Mouse (Mus musculus): ENCODE results near the gene Esam. TPM values are rescaled to one million over a fixed set of nuclear protein-coding genes. Genes with fewer than 3 reads are reported as not detected.

The Esam gene
- polyA plus RNA-seq, 1 experiment from 2014 or later, result 83.1 TPM

DNA sequence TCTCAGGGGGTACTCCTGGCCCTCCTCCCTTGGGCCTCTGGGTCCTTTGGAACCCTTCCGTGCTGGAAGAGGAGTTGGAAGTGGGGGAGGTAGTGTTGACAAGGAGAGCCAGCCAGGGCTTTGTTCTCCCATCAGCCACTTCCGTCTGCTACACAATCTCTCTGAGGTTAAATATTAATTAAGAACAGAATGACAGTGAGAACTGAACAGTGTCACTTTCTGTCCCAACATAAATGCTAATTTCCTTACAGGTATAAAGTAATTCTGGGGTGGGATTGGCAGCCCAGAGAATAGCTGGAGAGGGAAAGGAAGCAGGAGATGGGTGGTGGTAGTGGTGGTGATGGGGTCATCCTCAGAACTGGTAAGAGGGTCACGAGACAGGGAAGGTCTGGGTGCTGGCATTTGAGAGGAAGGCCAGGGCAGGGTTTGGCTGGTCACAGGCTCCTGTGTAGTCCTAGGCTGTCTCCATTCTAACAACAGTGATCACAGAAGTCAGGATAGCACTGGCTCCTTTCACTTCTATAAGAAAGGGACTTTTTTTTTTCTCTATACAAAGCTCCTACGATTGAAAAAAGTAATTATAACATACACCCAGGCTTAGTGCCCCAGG is 40.8 kb downstream of the Esam start:
- ATAC-seq, result no peak
- POLR2A ChIA-PET, result no interaction called here
- CTCF ChIA-PET, result interaction anchor here (1.1 kb wide), 1 partner anchor 13 kb away, joined by 3 read pairs; the partner anchor contains the start of gene Siae
- H3K27me3 ChIP-seq, result peaks cover 57% of the 10 kb centered on the region
- no peak for DNase-seq (ENCODE audit: low read depth, low spot score)
- TF ChIP-seq CTCF (IDR thresholded peaks at IDR 0.05), result no peak
- in situ Hi-C loops (cut with MboI; ENCODE audit: low pct_unique_long_range_greater_than_20kb), result no loop called here

DNA sequence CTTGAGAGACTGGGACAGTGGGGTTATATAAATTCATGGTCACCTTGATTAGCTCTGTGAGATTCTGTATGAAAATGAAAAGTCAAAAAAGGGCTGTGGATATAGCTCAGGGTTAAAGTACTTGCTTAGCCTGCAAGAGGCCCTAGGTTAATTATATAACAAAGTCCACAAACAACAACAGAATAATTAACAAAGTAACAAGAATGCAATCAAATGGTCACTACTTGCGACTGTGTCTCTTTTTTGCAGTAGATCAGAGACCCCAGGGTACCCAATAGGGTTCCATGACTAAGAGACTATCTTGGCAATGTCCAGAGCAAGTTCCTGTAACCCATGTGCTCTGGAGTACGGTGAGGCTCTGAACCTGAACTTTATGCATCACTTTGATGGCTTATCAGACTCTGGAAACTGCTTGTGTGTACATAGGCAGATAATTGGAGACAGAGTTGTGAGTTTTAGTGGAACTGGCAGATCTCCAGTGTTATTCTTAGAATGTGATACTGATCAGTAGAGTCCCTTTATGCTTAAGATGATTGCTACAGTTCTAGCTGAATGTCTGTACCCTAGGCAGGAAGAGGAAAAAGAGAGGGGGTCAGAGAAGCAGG is 41.5 kb downstream of the Esam start:
- CTCF ChIA-PET, result interaction anchor here (1.1 kb wide), 2 partner anchors 13 to 28 kb away, joined by 3 read pairs; partner anchors contain the start of gene Siae
- DNase-seq (ENCODE audit: low read depth, low spot score), result no peak
- in situ Hi-C loops (cut with MboI; ENCODE audit: low pct_unique_long_range_greater_than_20kb), result no loop called here
- H3K27me3 ChIP-seq, result peaks cover 57% of the 10 kb centered on the region
- no peak for TF ChIP-seq CTCF (IDR thresholded peaks at IDR 0.05)
- no peak for ATAC-seq
- POLR2A ChIA-PET, result interaction anchor here (0.9 kb wide), 1 partner anchor 18 kb away, joined by 4 read pairs; no protein-coding TSS in a partner anchor

DNA sequence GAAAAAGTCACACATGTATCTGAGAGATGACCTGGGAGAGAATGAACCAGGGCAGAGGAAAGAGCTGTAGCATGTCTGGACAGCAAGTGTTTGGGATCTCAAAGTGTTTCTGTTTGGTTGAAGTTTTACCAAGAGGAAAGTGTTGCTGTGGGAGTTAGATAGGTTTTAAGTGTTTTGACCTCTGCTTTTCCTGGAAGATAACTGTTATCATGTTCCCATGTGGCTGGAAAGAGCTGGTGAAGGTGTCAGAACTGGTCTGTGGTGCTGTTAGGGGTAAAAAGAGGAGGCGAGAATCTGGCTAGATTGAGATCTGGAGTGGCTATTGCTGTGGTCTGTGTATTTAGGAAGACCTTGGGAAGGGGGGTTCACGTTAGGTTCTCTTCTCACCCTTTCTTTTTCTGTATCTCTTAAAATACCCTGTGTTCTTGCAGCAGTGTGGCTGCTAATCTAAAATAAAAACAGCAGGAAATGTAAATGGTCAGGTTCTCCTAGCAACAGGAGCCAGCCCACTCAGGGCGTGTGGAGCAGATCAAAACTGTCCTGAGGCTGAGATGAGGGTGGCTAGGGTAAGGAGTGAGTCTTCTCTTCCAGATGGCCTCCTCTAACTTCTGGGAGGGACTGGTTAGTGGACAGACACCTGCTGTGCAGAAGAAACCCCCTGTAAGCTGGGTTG is 44.5 kb downstream of the Esam start:
- ChIA-PET CTCF (no interaction called here), POLR2A (no interaction called here)
- no peak for TF ChIP-seq CTCF (IDR thresholded peaks at IDR 0.05)
- DNase-seq (ENCODE audit: low read depth, low spot score) (no peak), ATAC-seq (no peak)
- in situ Hi-C loops (cut with MboI; ENCODE audit: low pct_unique_long_range_greater_than_20kb), result no loop called here
- peaks cover 65% of the 10 kb centered on the region for H3K27me3 ChIP-seq

DNA sequence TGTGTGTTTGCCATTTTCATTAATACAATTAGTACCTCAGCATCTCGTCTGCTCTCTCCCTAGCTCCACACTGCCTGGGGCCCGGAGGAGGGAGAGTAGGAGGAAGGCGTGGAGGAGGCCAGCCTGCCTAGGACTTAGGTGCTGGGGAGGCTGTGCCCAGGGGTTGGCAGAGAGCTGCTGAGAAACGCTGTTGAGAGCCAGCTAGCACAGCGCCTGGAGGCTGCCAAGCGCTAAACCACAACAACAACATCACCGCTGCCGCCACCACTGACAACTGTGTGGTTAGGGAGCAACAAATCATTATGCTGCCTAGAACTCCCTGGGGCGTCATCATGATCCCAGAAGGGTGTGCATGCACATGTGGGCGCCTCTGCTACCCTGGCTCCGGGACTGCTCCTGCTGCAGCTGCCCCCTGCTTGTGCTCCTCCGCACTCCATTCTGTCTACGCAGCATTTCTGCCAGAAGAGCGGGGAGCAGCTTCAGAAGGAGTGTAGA is 48.6 kb downstream of the Esam start:
- ATAC-seq (peak; percentile 95), DNase-seq (ENCODE audit: low read depth, low spot score) (peak; percentile 51)
- H3K27me3 ChIP-seq, result peaks cover 59% of the 10 kb centered on the region
- in situ Hi-C loops (cut with MboI; ENCODE audit: low pct_unique_long_range_greater_than_20kb), result no loop called here
- ChIA-PET CTCF (interaction anchor here (0.9 to 1.3 kb wide), 3 partner anchors 15 to 27 kb away, joined by 3 read pairs; no protein-coding TSS in a partner anchor), POLR2A (no interaction called here)
- no peak for TF ChIP-seq CTCF (IDR thresholded peaks at IDR 0.05)

DNA sequence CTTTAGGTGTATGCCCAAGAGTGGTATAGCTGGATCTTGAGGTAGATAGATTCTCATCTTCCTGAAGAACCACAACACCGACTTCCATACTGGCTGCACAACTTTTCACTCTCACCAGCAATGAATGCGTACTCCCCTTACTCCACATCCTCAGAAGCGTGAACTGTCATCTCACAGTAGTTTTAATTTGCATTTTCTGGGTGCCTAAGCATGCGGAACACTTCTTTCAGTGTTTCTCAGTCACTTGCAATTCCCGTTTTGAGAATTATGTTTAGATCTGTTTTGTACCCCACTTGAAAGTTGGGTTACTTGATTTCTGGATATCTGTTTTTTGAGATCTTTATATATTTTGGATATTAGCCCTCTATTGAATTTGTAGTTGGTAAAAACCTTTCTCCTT is 55.7 kb downstream of the Esam start:
- in situ Hi-C loops (cut with MboI; ENCODE audit: low pct_unique_long_range_greater_than_20kb), result no loop called here
- no peak for TF ChIP-seq CTCF (IDR thresholded peaks at IDR 0.05)

DNA sequence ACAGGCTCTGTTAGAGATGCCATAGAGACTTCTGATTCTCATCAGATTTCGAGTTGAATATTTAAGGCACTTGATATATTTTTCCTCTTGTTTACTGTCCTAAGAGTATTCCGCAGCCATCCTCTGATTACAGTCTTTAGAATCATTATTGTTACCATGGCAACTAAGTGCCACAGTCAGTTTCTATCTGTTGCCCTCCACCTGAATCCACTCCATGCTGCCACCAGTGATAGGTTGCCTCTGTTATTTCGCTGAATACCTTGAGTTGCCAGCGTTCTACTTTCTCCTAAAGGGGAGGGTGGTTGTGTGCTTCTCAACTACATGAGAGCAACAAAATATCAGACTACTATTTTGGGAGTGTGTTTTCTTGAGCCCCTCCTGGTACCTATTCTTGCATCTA is 58.8 kb downstream of the Esam start:
- no peak for ATAC-seq
- in situ Hi-C loops (cut with MboI; ENCODE audit: low pct_unique_long_range_greater_than_20kb), result no loop called here
- no peak for DNase-seq (ENCODE audit: low read depth, low spot score)
- H3K27me3 ChIP-seq, result peaks cover 23% of the 10 kb centered on the region
- ChIA-PET POLR2A (no interaction called here), CTCF (no interaction called here)
- TF ChIP-seq CTCF (IDR thresholded peaks at IDR 0.05), result no peak

More for the DNA sequence above, 55.7 kb downstream of the Esam start:
- no peak for DNase-seq (ENCODE audit: low read depth, low spot score)
- ATAC-seq, result no peak
- ChIA-PET CTCF (no interaction called here), POLR2A (no interaction called here)
- peaks cover 36% of the 10 kb centered on the region for H3K27me3 ChIP-seq

Other genes with a start within 250 kb of the Esam start
- gene Ccdc15, start 179.6 kb upstream of the Esam start, polyA plus RNA-seq (2021), result 1.3 TPM
- gene Hepacam, start 160.7 kb upstream of the Esam start, polyA plus RNA-seq (2021), result not detected
- not detected for gene Robo4, start 126.2 kb upstream of the Esam start, polyA plus RNA-seq (2021)
- 0.28 TPM for gene Robo3, start 94.8 kb upstream of the Esam start, polyA plus RNA-seq (2021)
- 33.1 TPM for gene Msantd2, start 38.8 kb upstream of the Esam start, polyA plus RNA-seq (2021)
- gene Vsig2, start 11.2 kb downstream of the Esam start, polyA plus RNA-seq (2021), result 1.8 TPM
- gene Nrgn, start 24.8 kb downstream of the Esam start, polyA plus RNA-seq (2021), result 0.21 TPM
- gene Siae, start 27.6 kb downstream of the Esam start, polyA plus RNA-seq (2021), result 26.7 TPM
- gene Spa17, start 85.6 kb downstream of the Esam start, polyA plus RNA-seq (2021), result 11.6 TPM
- 97.7 TPM for gene Tbrg1, start 129.2 kb downstream of the Esam start, polyA plus RNA-seq (2021)
- not detected for gene Panx3, start 141.2 kb downstream of the Esam start, polyA plus RNA-seq (2021)
- gene Olfr160, start 188.2 kb downstream of the Esam start, polyA plus RNA-seq (2021), result not detected
- not detected for gene Olfr874, start 217.0 kb downstream of the Esam start, polyA plus RNA-seq (2021)
- not detected for gene Olfr875, start 243.8 kb downstream of the Esam start, polyA plus RNA-seq (2021)

Measured in Patski (cell line).